Mouse (Mus musculus): Measurements from ENCODE around the gene Csrnp3. TPM values are rescaled to one million over a fixed set of nuclear protein-coding genes. Genes with fewer than 3 reads are reported as not detected.

The Csrnp3 gene
- total and polyA plus RNA-seq, 3 experiments = 2.2 to 2.5 (median 2.3) TPM

DNA sequence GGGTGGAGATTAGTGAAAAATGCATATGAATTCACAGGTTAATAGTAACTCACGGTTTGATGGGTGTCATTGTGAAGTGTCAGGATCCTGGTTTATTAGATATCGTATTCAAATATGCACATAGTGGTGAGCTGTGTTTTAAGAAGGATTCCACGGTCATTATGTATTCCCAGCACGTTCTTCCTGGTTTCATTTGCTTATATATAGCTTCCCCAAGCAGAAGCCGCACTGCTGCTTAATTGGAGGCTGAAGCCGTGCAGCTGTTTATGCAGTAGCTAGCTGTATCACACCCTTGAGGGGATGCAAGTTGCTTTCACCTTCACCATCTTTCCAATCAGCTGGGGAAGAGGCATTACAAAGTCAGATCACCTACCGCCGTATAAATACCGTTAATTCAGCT is 111.2 kb downstream of the Csrnp3 start:
- no peak overlapping the region for H3K27ac ChIP-seq (ENCODE audit: insufficient read depth, low read depth)
- H3K9me3 ChIP-seq (replicated peaks; ENCODE audit: low read length) = peaks cover 7% of the 10 kb centered on the region
- H3K4me3 ChIP-seq (replicated peaks in 1 of 3; ENCODE audit: low read depth in 2 of 3, low read length in 2 of 3, poor library complexity in 1 of 3) = no peak overlapping the region
- H3K9ac ChIP-seq (ENCODE audit: insufficient read depth, low read depth) = no peak overlapping the region
- H3K36me3 ChIP-seq (replicated peaks in 1 of 2; ENCODE audit: control insufficient read depth in 1 of 2, insufficient read depth in 1 of 2, low read length in 1 of 2) = no peaks in the 10 kb centered on the region
- dilution Hi-C loops (cut with MboI; ENCODE audit: extremely low pct_ligation_motif_present, extremely low pct_unique_long_range_greater_than_20kb, low sequenced_read_pairs) = no loop called here
- H3K4me2 ChIP-seq (ENCODE audit: insufficient read depth, low read depth, poor library complexity, severe bottlenecking) = no peak overlapping the region
- peaks cover 0 to 12% of the 10 kb centered on the region in 2 experiments; a peak in 2 of 4 replicates for H3K4me1 ChIP-seq (ENCODE audit: control insufficient read depth in 1 of 2, insufficient read depth in 2 of 2)
- H3K79me2 ChIP-seq (replicated peaks; ENCODE audit: control insufficient read depth, extremely low read depth, insufficient read depth, poor library complexity, severe bottlenecking) = no peaks in the 10 kb centered on the region
- in situ Hi-C loops (cut with MboI; ENCODE audit: low pct_ligation_motif_present, low pct_unique_long_range_greater_than_20kb, low sequenced_read_pairs) = no loop called here
- no peak for TF ChIP-seq MEF2A (IDR thresholded peaks at IDR 0.05; ENCODE audit: borderline replicate concordance, low read depth, low read length)
- TF ChIP-seq BHLHE40 (IDR thresholded peaks at IDR 0.05; ENCODE audit: low read depth, low read length) = no peak
- TF ChIP-seq E2F4 (IDR thresholded peaks at IDR 0.05; ENCODE audit: insufficient replicate concordance, low read depth, low read length) = no peak
- TF ChIP-seq MAX (IDR thresholded peaks at IDR 0.05; ENCODE audit: low read length) = no peak
- no peak for TF ChIP-seq NELFE (IDR thresholded peaks at IDR 0.05; ENCODE audit: low read depth, low read length)
- TF ChIP-seq ZMIZ1 (IDR thresholded peaks at IDR 0.05; ENCODE audit: low read depth, low read length) = no peak
- TF ChIP-seq CHD1 (IDR thresholded peaks at IDR 0.05; ENCODE audit: low read depth, low read length) = no peak
- no peak for TF ChIP-seq SMC3 (IDR thresholded peaks at IDR 0.05; ENCODE audit: low read depth, low read length)
- no peak for TF ChIP-seq MAFK (IDR thresholded peaks at IDR 0.05; ENCODE audit: insufficient replicate concordance, low read length)
- no peak for TF ChIP-seq IRF4 (IDR thresholded peaks at IDR 0.05; ENCODE audit: low read depth, low read length)
- no peak for TF ChIP-seq ELF1 (IDR thresholded peaks at IDR 0.05; ENCODE audit: low read depth, low read length)
- no peak for TF ChIP-seq KAT2A (IDR thresholded peaks at IDR 0.05; ENCODE audit: insufficient replicate concordance, low read length)
- no peak for TF ChIP-seq PAX5 (IDR thresholded peaks at IDR 0.05; ENCODE audit: low read length)
- no peaks in the 10 kb centered on the region for H3K27me3 ChIP-seq (replicated peaks)
- DNase-seq (ENCODE audit: extremely low read depth) = no peak

DNA sequence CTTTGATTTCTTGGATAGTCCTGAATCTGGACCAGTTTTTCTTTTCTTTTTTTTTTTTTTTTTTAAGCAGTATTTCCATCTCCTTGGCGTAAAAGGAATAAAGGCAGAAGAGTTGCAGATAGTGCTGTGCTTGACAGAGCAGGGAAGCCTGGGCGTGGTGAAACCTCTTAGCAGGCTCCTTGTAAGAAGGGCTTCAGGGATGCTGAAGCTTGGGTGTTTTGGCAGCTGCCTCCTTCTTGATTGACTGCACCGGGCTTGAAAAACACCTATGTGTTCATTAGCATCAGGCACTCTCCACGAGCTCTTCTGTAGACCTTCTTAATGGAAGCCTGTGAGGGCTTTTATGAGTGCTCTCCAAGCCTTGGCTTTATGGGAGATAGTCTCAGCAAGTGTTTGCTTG is 117.9 kb downstream of the Csrnp3 start:
- Histone ChIP-seq H3K4me2 (ENCODE audit: insufficient read depth, low read depth, poor library complexity, severe bottlenecking) (no peak overlapping the region), H3K27me3 (replicated peaks) (no peaks in the 10 kb centered on the region), H3K36me3 (replicated peaks in 1 of 2; ENCODE audit: control insufficient read depth in 1 of 2, insufficient read depth in 1 of 2, low read length in 1 of 2) (no peaks in the 10 kb centered on the region), H3K4me1 (ENCODE audit: control insufficient read depth in 1 of 2, insufficient read depth in 2 of 2) (no peaks in the 10 kb centered on the region), H3K9ac (ENCODE audit: insufficient read depth, low read depth) (no peak overlapping the region), H3K9me3 (replicated peaks; ENCODE audit: low read length) (peaks cover 7% of the 10 kb centered on the region), H3K4me3 (replicated peaks in 1 of 3; ENCODE audit: low read depth in 2 of 3, low read length in 2 of 3, poor library complexity in 1 of 3) (no peak overlapping the region), H3K27ac (ENCODE audit: insufficient read depth, low read depth) (no peak overlapping the region), H3K79me2 (replicated peaks; ENCODE audit: control insufficient read depth, extremely low read depth, insufficient read depth, poor library complexity, severe bottlenecking) (no peaks in the 10 kb centered on the region)
- TF ChIP-seq EP300 (IDR thresholded peaks at IDR 0.05; ENCODE audit: low read length) = no peak
- no peak for TF ChIP-seq CHD2 (IDR thresholded peaks at IDR 0.05; ENCODE audit: low read length)
- TF ChIP-seq SMC3 (IDR thresholded peaks at IDR 0.05; ENCODE audit: low read depth, low read length) = no peak
- no peak for TF ChIP-seq MYC (IDR thresholded peaks at IDR 0.05; ENCODE audit: low read depth, low read length)
- TF ChIP-seq GABPA (IDR thresholded peaks at IDR 0.05; ENCODE audit: insufficient replicate concordance, low read depth, low read length) = no peak
- no peak for TF ChIP-seq CHD1 (IDR thresholded peaks at IDR 0.05; ENCODE audit: low read depth, low read length)
- TF ChIP-seq ETS1 (conservative IDR thresholded peaks at IDR 0.05; ENCODE audit: low read depth, low read length) = no peak
- no peak for TF ChIP-seq E2F4 (IDR thresholded peaks at IDR 0.05; ENCODE audit: insufficient replicate concordance, low read depth, low read length)
- no peak for TF ChIP-seq MAFK (IDR thresholded peaks at IDR 0.05; ENCODE audit: insufficient replicate concordance, low read length)
- no peak for TF ChIP-seq MXI1 (IDR thresholded peaks at IDR 0.05; ENCODE audit: low read depth, low read length)
- TF ChIP-seq ZNF384 (IDR thresholded peaks at IDR 0.05; ENCODE audit: low read depth, low read length) = no peak
- no peak for TF ChIP-seq ZC3H11A (IDR thresholded peaks at IDR 0.05; ENCODE audit: low read depth, low read length)
- no peak for TF ChIP-seq BHLHE40 (IDR thresholded peaks at IDR 0.05; ENCODE audit: low read depth, low read length)
- no peak for TF ChIP-seq TCF12 (IDR thresholded peaks at IDR 0.05; ENCODE audit: low read depth, low read length)
- TF ChIP-seq USF2 (conservative IDR thresholded peaks at IDR 0.05; ENCODE audit: low read depth, low read length) = no peak
- no peak for TF ChIP-seq RAD21 (IDR thresholded peaks at IDR 0.05; ENCODE audit: low read depth, low read length)
- TF ChIP-seq HCFC1 (IDR thresholded peaks at IDR 0.05; ENCODE audit: low read depth, low read length) = no peak
- no peak for TF ChIP-seq IRF4 (IDR thresholded peaks at IDR 0.05; ENCODE audit: low read depth, low read length)
- DNase-seq (ENCODE audit: extremely low read depth) = no peak
- in situ Hi-C loops (cut with MboI; ENCODE audit: low pct_ligation_motif_present, low pct_unique_long_range_greater_than_20kb, low sequenced_read_pairs) (no loop called here), dilution Hi-C loops (cut with MboI; ENCODE audit: extremely low pct_ligation_motif_present, extremely low pct_unique_long_range_greater_than_20kb, low sequenced_read_pairs) (no loop called here)

All from CH12.LX (cell line).